Mouse (Mus musculus): ENCODE measurements around the gene Gm867.

Gm867 gene

DNA sequence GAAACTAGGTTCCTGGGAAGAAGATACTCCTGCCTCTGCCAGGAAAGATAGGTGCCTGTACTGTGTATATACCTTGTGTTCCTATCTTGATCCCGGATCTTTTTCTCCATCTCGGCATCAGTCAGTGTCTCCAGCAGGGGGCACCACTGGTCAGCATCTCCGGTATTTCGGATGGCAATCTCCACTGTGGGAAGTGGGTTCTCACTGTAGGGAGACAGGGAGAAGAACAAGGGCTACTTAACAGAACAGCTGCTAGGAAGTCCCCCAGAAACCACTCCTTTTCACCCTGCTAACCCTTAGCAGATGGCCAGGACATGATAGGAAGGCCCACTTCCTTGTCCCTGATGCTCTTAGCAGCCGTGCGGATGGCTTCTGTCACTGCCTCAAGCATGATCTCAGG lies 43.1 kb downstream of the Gm867 start:
- DNase-seq (ENCODE audit: low spot score in 2 of 2): peak; percentile 43 to 77

DNA sequence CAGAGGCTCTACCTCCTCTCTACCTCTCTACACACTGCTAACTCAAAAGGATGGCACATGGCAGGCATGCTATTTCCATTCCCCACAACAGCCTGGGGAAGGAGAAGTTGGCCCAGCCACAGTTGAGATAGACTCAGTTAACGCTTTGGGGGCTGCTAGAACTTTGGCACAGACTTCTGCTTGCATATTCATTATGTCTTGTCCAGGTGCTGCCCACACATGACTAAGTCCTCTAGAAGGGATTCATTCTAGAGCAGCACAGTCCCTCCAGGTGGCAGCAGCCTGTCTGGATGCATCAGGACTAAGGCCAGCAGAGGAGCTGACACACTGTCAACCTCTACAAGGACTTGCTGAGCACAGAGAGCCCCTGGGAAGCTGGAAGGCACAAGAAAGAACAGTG lies 44.3 kb downstream of the Gm867 start:
- no peak for DNase-seq (ENCODE audit: low spot score in 2 of 2)

DNA sequence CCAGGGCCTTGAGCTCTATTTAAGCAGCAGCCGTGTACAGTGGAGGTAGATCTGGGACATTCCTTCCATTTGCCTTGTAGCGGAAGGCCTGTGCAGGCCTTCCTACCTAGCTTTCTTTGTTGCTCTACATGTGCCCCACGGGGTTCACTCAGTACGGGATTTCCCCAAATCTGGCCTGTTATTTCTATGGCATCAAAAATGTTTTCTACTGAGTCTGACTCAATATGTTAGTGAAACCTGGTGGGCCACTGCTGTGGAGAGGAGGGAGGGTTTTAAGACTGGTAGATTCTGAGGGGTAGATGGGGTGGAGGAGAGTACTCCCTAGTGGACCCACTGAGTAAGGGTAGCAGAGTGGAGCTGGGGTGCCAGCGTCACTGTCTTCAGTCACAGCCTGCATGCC lies 44.7 kb downstream of the Gm867 start:
- DNase-seq (ENCODE audit: low spot score in 2 of 2): no peak

DNA sequence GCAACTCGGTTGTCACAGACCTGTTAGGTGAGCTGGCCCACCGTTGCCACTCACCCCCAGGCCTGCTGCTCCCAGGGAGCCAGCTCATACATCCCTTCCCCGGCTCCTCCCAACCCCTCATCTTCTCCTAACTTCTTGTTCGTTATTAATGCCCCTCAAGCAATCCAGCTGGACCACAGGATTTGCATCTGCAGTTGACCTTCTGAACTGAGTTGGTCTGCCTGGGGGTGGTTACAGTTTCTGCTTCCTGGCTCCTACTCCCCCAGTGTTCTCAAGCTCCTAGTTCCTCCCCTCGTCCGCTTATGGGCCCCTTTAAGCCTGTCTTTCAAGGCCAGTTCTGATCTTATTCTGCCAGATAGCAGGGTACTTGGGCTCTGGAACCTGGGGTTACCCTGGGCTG lies 45.9 kb downstream of the Gm867 start:
- no peak for DNase-seq (ENCODE audit: low spot score in 2 of 2)

DNA sequence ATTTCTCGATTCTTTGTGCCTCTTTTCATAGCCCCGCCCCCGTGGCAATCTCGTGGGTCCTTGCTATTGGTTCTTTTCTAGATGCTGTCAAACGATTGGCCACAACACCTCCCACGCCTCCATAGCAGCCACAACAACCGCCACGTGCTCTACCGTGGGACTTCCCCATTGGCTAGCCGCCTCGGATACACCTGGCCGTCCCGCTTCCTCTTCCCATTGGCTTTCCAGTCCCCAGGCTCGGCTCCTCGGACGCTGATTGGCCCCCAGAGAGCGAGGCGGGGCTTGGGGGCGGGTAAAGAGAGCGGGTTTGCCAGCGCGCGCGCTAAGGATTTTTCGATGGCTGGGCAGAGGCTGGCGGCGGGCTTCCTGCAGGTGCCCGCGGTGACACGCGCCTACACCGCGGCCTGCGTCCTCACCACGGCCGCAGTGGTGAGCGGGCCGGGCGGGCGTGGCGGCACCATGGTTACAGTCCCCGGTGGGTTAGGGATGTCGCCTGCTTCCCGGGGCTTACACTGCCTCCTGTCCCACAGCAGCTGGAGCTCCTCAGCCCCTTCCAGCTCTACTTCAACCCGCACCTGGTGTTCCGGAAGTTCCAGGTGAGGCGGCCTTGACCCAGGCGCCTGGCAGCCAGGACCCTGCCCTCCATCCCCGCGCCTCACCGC lies 47.3 kb downstream of the Gm867 start, which contains the start of gene Derl3:
Gene Derl3, plus strand, starts transcription at position 325 of the 662 bp plus-strand sequence.
- peak; percentile 93 to 95 for DNase-seq (ENCODE audit: low spot score in 2 of 2)

DNA sequence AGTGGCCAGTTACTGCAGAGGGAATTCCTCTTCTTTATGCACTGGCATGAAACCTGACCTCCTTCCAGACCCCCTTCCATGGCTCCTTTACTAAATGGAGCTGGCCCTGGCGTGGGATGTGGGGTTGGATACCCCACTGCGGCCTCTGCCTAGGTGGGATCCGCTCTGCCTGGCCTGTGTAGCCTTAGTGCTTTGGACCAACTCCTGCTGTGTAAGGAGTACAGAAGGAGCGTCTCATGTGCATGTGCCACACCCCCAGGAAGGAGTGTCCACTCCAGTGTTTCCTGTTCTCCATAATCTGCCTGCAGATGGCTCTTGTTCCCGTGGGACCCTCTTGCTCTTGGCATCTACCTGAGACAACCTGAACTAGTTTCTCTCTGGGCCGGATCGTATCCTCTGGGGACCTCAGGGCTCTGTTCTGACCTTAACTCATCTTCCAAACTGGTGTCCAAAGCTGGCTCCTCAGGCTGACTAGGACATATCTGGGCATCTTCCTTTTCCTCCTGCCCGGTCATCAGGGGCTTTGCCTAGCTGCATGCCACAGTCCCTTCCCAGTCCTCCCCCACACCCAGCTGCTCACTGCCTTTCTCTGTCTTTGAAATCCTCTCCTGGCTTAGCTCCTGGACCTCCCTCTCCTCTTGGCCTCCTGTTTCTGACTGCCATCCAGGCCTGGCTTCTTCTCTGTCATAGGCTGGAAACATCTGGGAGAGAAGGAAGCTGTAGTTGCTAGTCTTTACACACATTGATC lies 50.9 kb downstream of the Gm867 start:
- no peak for DNase-seq (ENCODE audit: low spot score in 2 of 2)

All from spleen, postnatal 4 days (tissue).